Mouse (Mus musculus): ENCODE measurements around the gene Mcur1. TPM values are rescaled to one million over a fixed set of nuclear protein-coding genes. Genes with fewer than 3 reads are reported as not detected.

Gene Mcur1
- 6.2 and 8.0 TPM in 2 replicates for polyA plus RNA-seq (2015; fragmentation: Nextera tagmentation; extraction: Ambion mirVana)

DNA sequence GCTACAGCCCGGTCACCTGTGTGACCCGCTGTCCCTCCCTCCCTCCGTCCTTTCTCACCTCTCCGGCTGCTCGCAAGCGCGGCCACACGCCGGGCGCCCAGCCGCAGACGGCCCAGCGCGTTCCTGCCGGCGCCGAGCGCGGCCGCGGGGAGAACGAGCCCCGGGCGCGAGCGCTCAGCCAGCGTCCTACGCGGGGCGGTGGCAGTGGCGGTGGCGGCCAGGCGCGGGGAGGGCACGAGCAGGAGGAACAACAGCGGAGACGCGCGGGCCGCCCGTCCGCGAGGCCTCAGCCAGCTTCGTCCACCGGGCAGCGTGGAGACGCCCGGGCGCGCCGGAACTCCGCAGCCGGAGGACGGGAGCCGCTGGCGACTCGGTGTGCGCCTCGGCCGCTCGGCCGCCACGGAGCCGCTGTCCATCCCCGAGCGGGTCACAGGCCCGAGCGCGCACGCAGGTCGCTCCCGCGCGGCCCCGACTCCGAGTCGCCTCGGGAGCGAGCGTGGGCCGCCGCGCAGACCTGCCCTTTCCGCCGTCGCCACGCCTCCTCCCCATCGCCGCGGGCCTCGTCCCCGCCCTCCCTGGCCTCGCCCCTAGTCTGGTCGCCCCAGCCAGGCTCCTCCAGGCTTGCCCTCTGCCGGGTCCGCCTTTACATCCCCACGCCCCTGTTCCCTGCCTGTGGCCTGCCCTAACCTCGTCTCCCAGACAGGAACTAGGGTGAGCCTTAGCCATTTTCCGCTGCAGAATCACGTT, at the start of gene Mcur1:
Gene Mcur1, minus strand, starts transcription at position 481 of the 747 bp plus-strand sequence.
- peak within 1 kb of the TSS; percentile 97 for H3K4me2 ChIP-seq (ENCODE audit: low read length)
- peaks cover 13% of the 10 kb centered on the region for H3K4me1 ChIP-seq (ENCODE audit: control insufficient read depth, insufficient read depth, low read depth, low read length)
- peak within 1 kb of the TSS; percentile 83 for H3K9ac ChIP-seq (ENCODE audit: low read depth, low read length)
- H3K9me3 ChIP-seq (ENCODE audit: control insufficient read depth, low read length) = no peaks in the 10 kb centered on the region
- peak within 1 kb of the TSS; percentile 91 for H3K27ac ChIP-seq (ENCODE audit: low read depth, low read length)
- no peaks in the 10 kb centered on the region for H3K36me3 ChIP-seq (ENCODE audit: control insufficient read depth, insufficient read depth, low read length)
- WGBS = under 1% methylated on average over 76 of the region's 100 CpGs
- H3K4me3 ChIP-seq (ENCODE audit: low read length) = peak within 1 kb of the TSS; percentile 75
- H3K27me3 ChIP-seq (replicated peaks; ENCODE audit: control insufficient read depth, insufficient read depth, low read length) = no peaks in the 10 kb centered on the region
- ATAC-seq = peak; percentile 95

DNA sequence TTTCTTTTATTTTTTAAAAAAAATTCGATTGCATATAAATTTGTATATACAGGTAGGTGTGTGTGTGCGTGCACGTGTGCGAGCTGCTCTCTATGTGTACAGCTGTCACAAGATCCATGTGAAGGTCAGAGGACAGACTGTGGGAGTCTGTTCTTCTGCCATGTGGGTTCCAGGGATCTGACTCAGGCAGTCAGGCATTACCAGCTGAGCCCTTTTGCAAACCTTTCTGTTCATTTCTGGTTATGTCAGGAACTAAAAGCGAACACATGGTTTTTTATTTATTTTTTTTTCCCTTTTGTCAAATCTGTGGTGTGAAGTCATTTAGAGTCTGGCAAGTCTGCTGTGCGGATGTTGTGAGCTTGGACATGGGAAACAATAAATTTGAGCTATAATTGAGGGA, 48.9 kb upstream of the Mcur1 start:
- no peak overlapping the region for H3K4me2 ChIP-seq (ENCODE audit: low read length)
- no peaks in the 10 kb centered on the region for H3K4me1 ChIP-seq (ENCODE audit: control insufficient read depth, insufficient read depth, low read depth, low read length)
- no peak overlapping the region for H3K4me3 ChIP-seq (ENCODE audit: low read length)
- H3K9ac ChIP-seq (ENCODE audit: low read depth, low read length) = no peak overlapping the region
- H3K9me3 ChIP-seq (ENCODE audit: control insufficient read depth, low read length) = no peaks in the 10 kb centered on the region
- no peak overlapping the region for H3K27ac ChIP-seq (ENCODE audit: low read depth, low read length)
- H3K27me3 ChIP-seq (replicated peaks; ENCODE audit: control insufficient read depth, insufficient read depth, low read length) = no peaks in the 10 kb centered on the region
- no peaks in the 10 kb centered on the region for H3K36me3 ChIP-seq (ENCODE audit: control insufficient read depth, insufficient read depth, low read length)
- ATAC-seq = no peak
- WGBS = 65% methylated on average over 6 of the region's 6 CpGs

DNA sequence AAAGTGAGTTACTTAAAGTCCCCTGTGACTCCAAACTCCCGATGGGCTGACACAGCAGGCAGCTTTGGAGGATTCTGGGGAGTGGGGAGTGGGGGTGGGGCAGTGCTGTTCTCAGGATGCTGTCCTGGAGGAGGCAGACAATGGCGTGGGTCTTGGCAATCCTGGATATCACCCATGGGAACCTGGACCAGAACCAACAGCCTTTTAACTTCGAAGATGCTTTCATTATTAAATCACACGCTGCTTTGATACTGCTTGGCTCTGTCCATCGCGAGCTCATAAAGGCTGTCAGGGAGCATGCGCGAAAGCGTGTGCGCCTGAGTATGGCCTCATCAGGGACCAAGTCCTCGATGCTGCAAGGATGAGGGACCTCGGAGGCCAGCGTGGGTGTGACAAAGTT, 43.1 kb upstream of the Mcur1 start:
- ATAC-seq = peak; percentile 60

DNA sequence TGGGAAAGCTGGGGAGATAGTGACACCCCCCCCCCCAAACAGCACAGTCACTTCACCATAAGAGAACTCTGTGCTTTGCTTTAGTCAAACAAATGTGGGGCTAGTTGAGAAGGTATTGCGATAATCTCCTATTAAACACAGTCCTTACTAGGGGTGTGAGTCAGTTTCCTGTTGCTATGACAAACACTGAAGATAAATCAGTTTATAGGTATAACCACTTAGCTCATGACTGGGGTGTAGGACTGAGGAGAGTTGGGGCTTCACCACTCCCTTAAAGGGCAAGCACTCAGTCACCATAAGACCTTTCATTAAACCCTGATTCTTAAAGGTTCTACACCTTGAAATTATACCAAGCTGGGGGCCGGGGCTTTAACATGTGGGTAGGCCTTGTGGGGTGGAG, 42.4 kb upstream of the Mcur1 start:
- Histone ChIP-seq H3K4me2 (ENCODE audit: low read length) (no peak overlapping the region), H3K27ac (ENCODE audit: low read depth, low read length) (no peak overlapping the region), H3K9ac (ENCODE audit: low read depth, low read length) (no peak overlapping the region), H3K36me3 (ENCODE audit: control insufficient read depth, insufficient read depth, low read length) (no peaks in the 10 kb centered on the region), H3K4me3 (ENCODE audit: low read length) (no peak overlapping the region), H3K9me3 (ENCODE audit: control insufficient read depth, low read length) (no peaks in the 10 kb centered on the region), H3K4me1 (ENCODE audit: control insufficient read depth, insufficient read depth, low read depth, low read length) (peaks cover 2% of the 10 kb centered on the region), H3K27me3 (replicated peaks; ENCODE audit: control insufficient read depth, insufficient read depth, low read length) (no peaks in the 10 kb centered on the region)
- 99% methylated on average over 2 of the region's 2 CpGs for WGBS
- no peak for ATAC-seq

More for the DNA sequence above, 43.1 kb upstream of the Mcur1 start:
- peak overlapping the region; percentile 37 for H3K4me2 ChIP-seq (ENCODE audit: low read length)
- no peaks in the 10 kb centered on the region for H3K9me3 ChIP-seq (ENCODE audit: control insufficient read depth, low read length)
- H3K27me3 ChIP-seq (replicated peaks; ENCODE audit: control insufficient read depth, insufficient read depth, low read length) = no peaks in the 10 kb centered on the region
- no peak overlapping the region for H3K27ac ChIP-seq (ENCODE audit: low read depth, low read length)
- no peaks in the 10 kb centered on the region for H3K36me3 ChIP-seq (ENCODE audit: control insufficient read depth, insufficient read depth, low read length)
- 52% methylated on average over 13 of the region's 13 CpGs for WGBS
- H3K4me3 ChIP-seq (ENCODE audit: low read length) = no peak overlapping the region
- peaks cover 2% of the 10 kb centered on the region for H3K4me1 ChIP-seq (ENCODE audit: control insufficient read depth, insufficient read depth, low read depth, low read length)
- H3K9ac ChIP-seq (ENCODE audit: low read depth, low read length) = peak overlapping the region; percentile 17; the same call in 1 of the 2 replicates

DNA sequence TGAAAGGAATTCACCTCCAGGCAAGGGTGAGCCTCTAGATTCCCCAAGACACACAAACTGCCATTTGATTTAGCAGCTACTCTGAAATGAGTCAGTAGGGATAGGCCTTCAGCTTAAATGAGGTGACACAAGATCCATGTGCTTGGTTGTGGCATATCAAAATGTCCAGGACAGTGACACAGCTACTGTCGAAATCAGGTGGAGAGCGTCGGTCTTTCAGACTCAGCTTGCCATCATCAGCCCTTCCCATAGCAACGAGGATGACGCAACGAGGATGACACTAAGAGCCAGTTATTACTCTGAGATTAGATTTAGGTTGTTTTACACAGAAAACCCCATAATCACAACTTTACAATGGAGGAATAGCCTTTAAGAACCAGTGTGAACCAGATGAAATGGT, 41.0 kb upstream of the Mcur1 start:
- no peaks in the 10 kb centered on the region for H3K36me3 ChIP-seq (ENCODE audit: control insufficient read depth, insufficient read depth, low read length)
- peaks cover 2% of the 10 kb centered on the region for H3K4me1 ChIP-seq (ENCODE audit: control insufficient read depth, insufficient read depth, low read depth, low read length)
- no peak for ATAC-seq
- 93% methylated on average over 6 of the region's 6 CpGs for whole genome bisulfite sequencing
- no peak overlapping the region for H3K9ac ChIP-seq (ENCODE audit: low read depth, low read length)
- no peak overlapping the region for H3K27ac ChIP-seq (ENCODE audit: low read depth, low read length)
- H3K4me2 ChIP-seq (ENCODE audit: low read length) = no peak overlapping the region
- H3K27me3 ChIP-seq (replicated peaks; ENCODE audit: control insufficient read depth, insufficient read depth, low read length) = no peaks in the 10 kb centered on the region
- no peaks in the 10 kb centered on the region for H3K9me3 ChIP-seq (ENCODE audit: control insufficient read depth, low read length)
- no peak overlapping the region for H3K4me3 ChIP-seq (ENCODE audit: low read length)

DNA sequence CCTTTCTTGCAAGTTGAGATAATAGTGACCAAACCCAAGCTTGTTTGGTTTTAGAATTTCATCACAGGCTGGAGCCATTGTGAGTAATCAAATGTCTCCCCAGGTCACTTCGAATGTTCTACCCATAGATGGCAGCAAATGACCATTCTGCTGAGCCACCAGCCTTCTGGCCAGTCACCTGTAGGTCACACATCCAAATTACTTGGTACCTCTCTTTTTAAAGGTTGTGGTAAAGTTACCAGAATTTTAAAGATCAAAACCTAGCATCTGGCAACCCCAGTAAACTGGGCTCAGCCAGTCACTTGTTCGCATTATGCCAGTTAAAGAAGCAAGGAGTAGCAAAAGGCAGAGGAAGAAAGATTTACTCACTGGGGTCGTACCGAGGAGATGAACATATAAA, 35.9 kb upstream of the Mcur1 start:
- Histone ChIP-seq H3K27ac (ENCODE audit: low read depth, low read length) (no peak overlapping the region), H3K4me1 (ENCODE audit: control insufficient read depth, insufficient read depth, low read depth, low read length) (no peaks in the 10 kb centered on the region), H3K36me3 (ENCODE audit: control insufficient read depth, insufficient read depth, low read length) (no peaks in the 10 kb centered on the region), H3K9me3 (ENCODE audit: control insufficient read depth, low read length) (no peaks in the 10 kb centered on the region), H3K27me3 (replicated peaks; ENCODE audit: control insufficient read depth, insufficient read depth, low read length) (no peaks in the 10 kb centered on the region), H3K4me3 (ENCODE audit: low read length) (no peak overlapping the region), H3K9ac (ENCODE audit: low read depth, low read length) (no peak overlapping the region), H3K4me2 (ENCODE audit: low read length) (no peak overlapping the region)
- ATAC-seq = 0 out of 2 replicates have a peak, but pooled peaks have one; percentile 70
- WGBS = 60% methylated on average over 4 of the region's 4 CpGs

DNA sequence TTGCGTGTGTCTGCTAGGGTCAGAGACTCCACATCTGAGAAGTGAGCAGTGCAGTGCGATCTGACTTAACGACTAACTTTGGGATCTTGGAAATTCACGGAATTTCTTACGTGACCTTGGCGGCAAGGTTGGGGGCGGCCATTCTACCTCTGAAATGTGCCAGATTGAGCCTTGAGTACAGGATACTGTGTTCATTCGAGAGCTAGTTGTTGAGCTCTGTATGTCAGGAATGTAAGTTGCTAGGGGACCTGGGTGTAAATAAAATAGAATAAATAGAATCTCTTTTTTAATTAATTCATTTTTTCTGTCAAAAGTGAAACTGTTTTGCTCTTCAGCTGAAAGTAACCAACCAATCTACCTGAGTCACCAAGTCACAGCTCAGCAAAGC, 32.7 kb upstream of the Mcur1 start:
- H3K4me3 ChIP-seq (ENCODE audit: low read length) = no peak overlapping the region
- no peak overlapping the region for H3K4me2 ChIP-seq (ENCODE audit: low read length)
- H3K27ac ChIP-seq (ENCODE audit: low read depth, low read length) = no peak overlapping the region
- H3K36me3 ChIP-seq (ENCODE audit: control insufficient read depth, insufficient read depth, low read length) = no peaks in the 10 kb centered on the region
- 69% methylated on average over 8 of the region's 8 CpGs for WGBS
- H3K27me3 ChIP-seq (replicated peaks; ENCODE audit: control insufficient read depth, insufficient read depth, low read length) = no peaks in the 10 kb centered on the region
- H3K4me1 ChIP-seq (ENCODE audit: control insufficient read depth, insufficient read depth, low read depth, low read length) = no peaks in the 10 kb centered on the region
- H3K9me3 ChIP-seq (ENCODE audit: control insufficient read depth, low read length) = no peaks in the 10 kb centered on the region
- ATAC-seq = no peak
- H3K9ac ChIP-seq (ENCODE audit: low read depth, low read length) = no peak overlapping the region

DNA sequence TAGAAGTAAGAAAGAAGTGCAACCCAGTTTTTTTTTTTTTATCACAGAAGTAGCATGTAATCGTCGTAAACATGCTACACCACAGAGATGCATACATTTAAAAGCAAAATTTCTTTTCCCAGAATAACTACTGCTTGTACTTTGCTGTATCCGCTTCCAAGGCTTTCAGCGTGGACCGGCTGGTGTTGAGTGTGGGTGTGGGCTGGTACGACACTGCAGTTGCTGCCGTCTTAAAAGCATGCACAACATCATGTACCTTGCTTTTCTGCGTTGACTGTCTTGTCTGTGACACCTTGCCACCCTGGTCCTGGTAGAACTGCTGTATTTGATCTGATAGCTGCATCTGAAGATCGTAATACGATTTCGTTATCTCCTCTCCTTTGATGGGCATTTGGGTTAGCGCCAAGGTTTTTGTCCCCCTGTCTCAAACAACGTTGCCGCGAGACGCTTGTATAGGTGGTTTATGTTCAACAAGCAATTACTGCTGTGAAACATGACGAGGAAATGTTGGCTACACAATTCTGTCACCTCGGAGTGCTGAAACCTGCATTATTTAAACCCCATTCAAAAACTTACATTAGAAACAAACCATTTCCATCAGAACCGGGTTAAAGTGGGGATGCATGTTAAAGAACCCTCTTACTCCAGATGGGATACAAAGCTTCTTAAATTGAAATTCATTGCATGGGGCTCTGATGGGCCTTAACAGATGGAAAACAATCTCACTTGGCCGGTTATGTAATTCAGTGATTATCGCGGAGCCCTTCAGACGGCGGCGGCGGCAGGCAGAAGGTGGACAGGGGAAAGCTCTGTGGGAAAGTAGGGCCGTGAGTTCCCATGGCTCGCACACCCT, 32.1 kb upstream of the Mcur1 start:
- Histone ChIP-seq H3K9ac (ENCODE audit: low read depth, low read length) (no peak overlapping the region), H3K27ac (ENCODE audit: low read depth, low read length) (no peak overlapping the region), H3K4me3 (ENCODE audit: low read length) (no peak overlapping the region), H3K4me2 (ENCODE audit: low read length) (no peak overlapping the region), H3K36me3 (ENCODE audit: control insufficient read depth, insufficient read depth, low read length) (no peaks in the 10 kb centered on the region), H3K9me3 (ENCODE audit: control insufficient read depth, low read length) (no peaks in the 10 kb centered on the region), H3K4me1 (ENCODE audit: control insufficient read depth, insufficient read depth, low read depth, low read length) (no peaks in the 10 kb centered on the region), H3K27me3 (replicated peaks; ENCODE audit: control insufficient read depth, insufficient read depth, low read length) (no peaks in the 10 kb centered on the region)
- 54% methylated on average over 28 of the region's 28 CpGs for WGBS
- no peak for ATAC-seq
